9 mouse cellular contexts compared by ENCODE assay signal in genomic region chr3:130079794-130080193, GRCm38 (mm10). TPM values are rescaled to one million over a fixed set of nuclear protein-coding genes. Genes with fewer than 3 reads are reported as not detected.
DNase-seq lines count a peak whose midpoint lies in the region; TF ChIP-seq lines count a peak whose summit lies in the region.
"Had no signal": no experiment of that assay in that cellular context is flagged by ENCODE, and none has a peak within 500 bp of the region (broad histone marks: within the 10 kb centered on the region; RNA-seq: fewer than 3 reads in every experiment).

No protein-coding gene starts in this region.

- peak; percentile 52 for DNase-seq in gastrocnemius, adult 2 months
- DNase-seq in gastrocnemius, adult 8-10 months (ENCODE audit: low spot score in 2 of 2) = no peak
- DNase-seq in NIH3T3 (ENCODE audit: low read depth) = peak; percentile 89
- peak; percentile 45 for DNase-seq in cerebellum, adult 9-11 months
- DNase-seq in gastrocnemius, postnatal 14 days = peak; percentile 47
- peak; percentile 79 to 82 for DNase-seq in layer of hippocampus, adult 2 months (ENCODE audit: low spot score in 2 of 2)
- peak; percentile 77 for DNase-seq in lung, postnatal 25 days (ENCODE audit: low spot score)
- peak; percentile 44 to 51 for DNase-seq in right cerebral cortex, postnatal 36 days (ENCODE audit: low spot score in 2 of 2)

- TF ChIP-seq CTCF in gastrocnemius, adult 2 months (IDR thresholded peaks at IDR 0.05) = peak; percentile 91
- TF ChIP-seq CTCF in layer of hippocampus, adult 2 months (conservative IDR thresholded peaks at IDR 0.05) = peak; percentile 94

- intact Hi-C loops in gastrocnemius, adult 2 months (cut with DNase I) = loop anchor here (1.0 to 2.0 kb wide), 2 partner anchors 161 to 217 kb away; no protein-coding TSS in a partner anchor
- intact Hi-C loops in gastrocnemius, postnatal 14 days (cut with DNase I; ENCODE audit: low total_unique reads) = loop anchor here (2.0 kb wide), 1 partner anchor 161 kb away; no protein-coding TSS in a partner anchor

- no peak overlapping the region for H3K4me3 ChIP-seq in gastrocnemius, adult 2 months
- no peak overlapping the region for H3K4me3 ChIP-seq in layer of hippocampus, adult 2 months
- H3K4me3 ChIP-seq: heart, embryonic 15.5 days had no signal

- no peak overlapping the region for H3K27ac ChIP-seq in gastrocnemius, adult 2 months
- H3K27ac ChIP-seq in layer of hippocampus, adult 2 months = no peak overlapping the region
- H3K27ac ChIP-seq: heart, embryonic 15.5 days had no signal

RNA-seq across cellular contexts. Expression of gene Sec24b, which starts 18.4 kb away (rescaled TPM):
- total RNA-seq in gastrocnemius, adult 2 months (2021) = 10 to 100 TPM; 24.9 to 28.8 TPM
- total RNA-seq in gastrocnemius, adult 8-10 months (2022) = 10 to 100 TPM; 18.4 to 25.6 (median 21.0) TPM
- total RNA-seq in gastrocnemius, postnatal 14 days (2021) = 10 to 100 TPM; 20.8 to 21.8 TPM
- 10 to 100 TPM; 57.3 to 62.1 TPM for total RNA-seq in layer of hippocampus, adult 2 months (2021)

RNA-seq across cellular contexts. Expression of gene Col25a1, which starts 51.5 kb away (rescaled TPM):
- total RNA-seq in gastrocnemius, adult 2 months (2021) = under 1 TPM in 1 of 2 experiments, not detected in 1; 0.06 TPM
- total RNA-seq in gastrocnemius, adult 8-10 months (2022) = under 1 TPM; 0.05 to 0.13 (median 0.11) TPM
- total RNA-seq in gastrocnemius, postnatal 14 days (2021) = under 1 TPM; 0.53 to 0.91 TPM
- 10 to 100 TPM; 75.1 to 77.8 TPM for total RNA-seq in layer of hippocampus, adult 2 months (2021)

Comparison
In these comparisons a context has a peak if more than half of its experiments do, and no peak if none do; other contexts are left out.
1. DNase-seq: peak in gastrocnemius, adult 2 months (single experiment), NIH3T3 (single experiment), cerebellum, adult 9-11 months (single experiment), gastrocnemius, postnatal 14 days (single experiment), layer of hippocampus, adult 2 months (2 of 2), lung, postnatal 25 days (single experiment) and right cerebral cortex, postnatal 36 days (2 of 2); none in gastrocnemius, adult 8-10 months (0 of 2).
2. RNA of gene Col25a1, which starts 51.5 kb away (total RNA-seq): 75.1 to 77.8 TPM in layer of hippocampus, adult 2 months; 0.53 to 0.91 TPM in gastrocnemius, postnatal 14 days, 0.05 to 0.13 TPM in gastrocnemius, adult 8-10 months and 0.06 TPM in gastrocnemius, adult 2 months; every median in the first group is over 10 times any median in the second.